Mouse (Mus musculus) hindbrain, postnatal 0 days (tissue): ENCODE results near the gene Cacng8. TPM values are rescaled to one million over a fixed set of nuclear protein-coding genes. Genes with fewer than 3 reads are reported as not detected.

Experiments used
- ATAC-seq: fragments of 200-750 bp; cut with Nextera tagmentation; 2 replicates; pipeline ENCODE4 v1.8.0; 2017; ENCODE audit warnings: mild to moderate bottlenecking, moderate TSS enrichment, moderate library complexity
- DNase-seq: peaks from one replicate; pipeline ENCODE4 v3.0.0-alpha.2; 2015; ENCODE audit warnings: low spot score
- H3K27ac ChIP-seq: fragments of 300-500 bp; sonication (generic); 2 replicates; pipeline ENCODE4 v1.5.1; 2014; ENCODE audit warnings: mild to moderate bottlenecking
- H3K27me3 ChIP-seq: fragments of 300-500 bp; sonication (generic); 2 replicates; pipeline ENCODE4 v1.6.1; 2014; ENCODE audit warnings: low read length, mixed read lengths; ENCODE audit not compliant: insufficient read depth
- H3K36me3 ChIP-seq: fragments of 300-500 bp; sonication (generic); 2 replicates; pipeline ENCODE4 v1.6.1; 2014; ENCODE audit warnings: low read length, mixed read lengths; ENCODE audit not compliant: insufficient read depth
- H3K4me1 ChIP-seq: fragments of 300-500 bp; sonication (generic); 2 replicates; pipeline ENCODE4 v1.6.1; 2014; ENCODE audit warnings: antibody characterized with exemption, low read length, mixed read lengths; ENCODE audit not compliant: insufficient read depth
- H3K4me2 ChIP-seq: fragments of 300-500 bp; sonication (generic); 2 replicates; pipeline ENCODE4 v1.6.1; 2014; ENCODE audit warnings: low read depth, mild to moderate bottlenecking, low read length, moderate library complexity, mixed read lengths
- H3K4me3 ChIP-seq: fragments of 300-500 bp; sonication (generic); 2 replicates; pipeline ENCODE4 v1.5.1; 2014; ENCODE audit warnings: low read length
- H3K9ac ChIP-seq: fragments of 300-500 bp; sonication (generic); replicated peaks from 2 replicates; pipeline ENCODE4 v1.6.1; 2014; ENCODE audit warnings: mild to moderate bottlenecking, low read length, moderate library complexity, mixed read lengths
- H3K9me3 ChIP-seq: fragments of 300-500 bp; sonication (generic); 2 replicates; pipeline ENCODE4 v1.6.1; 2016; ENCODE audit warnings: low read length, mixed read lengths
- CTCF ChIP-seq: IDR thresholded peaks from 2 replicates; pipeline ENCODE4 v1.5.1; 2016; ENCODE audit warnings: antibody characterized with exemption, control low read depth, low read depth
- WGBS: fragments of 180-500 bp; shearing (Covaris S2); extraction: QIAGEN DNeasy Blood & Tissue Kit; methylation state at CpG from one replicate; pipeline ENCODE4 v1.1.7; 2014; 5-methylcytosine and 5-hydroxymethylcytosine counted together
- polyA plus RNA-seq: library from polyadenylated mRNA; unstranded; fragments of >200 nt; fragmentation: Nextera tagmentation; extraction: Ambion mirVana; gene quantifications from 2 replicates; pipeline ENCODE4 v1.2.1, GENCODE M21; 2015
- total RNA-seq: library from RNA; depleted of rRNA; stranded (reverse); fragments of >200 nt; gene quantifications from 2 replicates; pipeline ENCODE4 v1.2.3, GENCODE M21; 2014

The Cacng8 gene
- total and polyA plus RNA-seq, 2 experiments from 2014 or later = 16.1 to 49.0 TPM

DNA sequence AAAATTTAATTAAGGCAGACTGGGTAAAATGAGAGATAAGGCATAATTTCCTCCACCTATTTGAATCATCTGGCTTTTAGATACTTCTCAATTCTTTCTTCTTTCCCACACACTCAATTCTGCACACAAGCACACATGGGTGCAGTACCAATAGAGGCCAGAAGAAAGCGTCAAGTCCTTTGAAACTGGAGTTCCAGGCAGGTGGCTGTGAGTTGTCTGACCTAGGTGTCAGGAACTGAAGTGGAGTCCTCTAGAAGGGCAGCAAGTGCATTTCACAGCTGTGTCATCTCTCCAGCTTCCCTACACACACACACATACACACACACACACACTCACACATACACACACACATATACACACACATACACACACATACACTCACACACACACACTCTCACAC lies 38.9 kb upstream of the Cacng8 start:
- Histone ChIP-seq H3K4me1 (no peaks in the 10 kb centered on the region), H3K36me3 (peaks cover 19% of the 10 kb centered on the region; the same call in 1 of the 2 replicates), H3K27me3 (no peaks in the 10 kb centered on the region), H3K9ac (no peak overlapping the region), H3K4me3 (no peak overlapping the region), H3K27ac (no peak overlapping the region), H3K4me2 (no peak overlapping the region), H3K9me3 (no peaks in the 10 kb centered on the region)
- WGBS = 75% methylated on average over 1 of the region's 1 CpGs
- DNase-seq (no peak), ATAC-seq (no peak)
- TF ChIP-seq CTCF = peak; percentile 33

DNA sequence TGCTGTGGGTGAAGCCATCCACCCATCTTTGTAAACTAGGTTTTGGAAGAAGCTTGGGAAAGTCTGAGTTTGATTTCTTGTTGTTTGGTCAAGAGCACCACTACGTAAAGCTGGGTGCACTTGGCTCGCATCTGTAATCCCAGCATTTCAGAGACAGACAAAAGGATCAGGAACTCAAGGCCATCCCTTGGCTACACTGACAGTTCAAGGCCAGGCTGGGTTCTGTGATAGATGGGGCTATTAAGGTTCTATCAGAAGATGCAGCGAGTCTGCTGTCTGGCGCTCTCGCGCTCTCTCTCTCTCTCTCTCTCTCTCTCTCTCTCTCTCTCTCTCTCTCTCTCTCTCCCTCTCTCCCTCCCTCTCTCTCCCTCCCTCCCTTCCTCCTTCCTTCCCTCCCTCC lies 35.6 kb upstream of the Cacng8 start:
- WGBS = 81% methylated on average over 6 of the region's 6 CpGs
- DNase-seq (no peak), ATAC-seq (no peak)
- no peak overlapping the region for H3K9ac ChIP-seq
- H3K27me3 ChIP-seq = no peaks in the 10 kb centered on the region
- H3K4me1 ChIP-seq = no peaks in the 10 kb centered on the region
- peaks cover 14% of the 10 kb centered on the region; the same call in 1 of the 2 replicates for H3K36me3 ChIP-seq
- no peak overlapping the region for H3K27ac ChIP-seq
- H3K9me3 ChIP-seq = no peaks in the 10 kb centered on the region
- H3K4me3 ChIP-seq = no peak overlapping the region
- H3K4me2 ChIP-seq = no peak overlapping the region
- no peak for TF ChIP-seq CTCF

DNA sequence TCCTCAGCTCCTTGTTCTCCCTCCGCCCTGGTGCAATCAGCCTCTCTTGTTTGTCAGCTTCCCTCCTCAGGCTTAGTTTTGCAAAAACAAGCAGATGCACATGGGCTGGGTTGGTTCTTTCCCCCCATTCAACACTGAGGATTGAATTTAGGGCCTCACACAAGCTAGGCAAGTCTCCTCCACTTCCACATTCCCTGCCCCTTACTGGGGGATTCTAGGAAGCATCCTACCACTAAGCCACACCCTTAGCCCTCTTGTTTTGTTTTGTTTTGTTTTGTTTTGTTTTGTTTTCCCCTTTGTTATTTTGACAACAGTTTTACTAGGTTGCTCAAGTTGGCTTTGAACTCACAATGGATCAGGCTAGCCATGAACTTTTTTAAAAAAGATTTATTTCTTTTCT lies 29.8 kb upstream of the Cacng8 start:
- Histone ChIP-seq H3K9ac (no peak overlapping the region), H3K4me1 (no peaks in the 10 kb centered on the region), H3K36me3 (peaks cover 9% of the 10 kb centered on the region), H3K27ac (no peak overlapping the region), H3K27me3 (no peaks in the 10 kb centered on the region), H3K9me3 (no peaks in the 10 kb centered on the region), H3K4me3 (no peak overlapping the region), H3K4me2 (no peak overlapping the region)
- DNase-seq = no peak
- ATAC-seq = no peak
- 96% methylated on average over 1 of the region's 1 CpGs for WGBS
- no peak for TF ChIP-seq CTCF

DNA sequence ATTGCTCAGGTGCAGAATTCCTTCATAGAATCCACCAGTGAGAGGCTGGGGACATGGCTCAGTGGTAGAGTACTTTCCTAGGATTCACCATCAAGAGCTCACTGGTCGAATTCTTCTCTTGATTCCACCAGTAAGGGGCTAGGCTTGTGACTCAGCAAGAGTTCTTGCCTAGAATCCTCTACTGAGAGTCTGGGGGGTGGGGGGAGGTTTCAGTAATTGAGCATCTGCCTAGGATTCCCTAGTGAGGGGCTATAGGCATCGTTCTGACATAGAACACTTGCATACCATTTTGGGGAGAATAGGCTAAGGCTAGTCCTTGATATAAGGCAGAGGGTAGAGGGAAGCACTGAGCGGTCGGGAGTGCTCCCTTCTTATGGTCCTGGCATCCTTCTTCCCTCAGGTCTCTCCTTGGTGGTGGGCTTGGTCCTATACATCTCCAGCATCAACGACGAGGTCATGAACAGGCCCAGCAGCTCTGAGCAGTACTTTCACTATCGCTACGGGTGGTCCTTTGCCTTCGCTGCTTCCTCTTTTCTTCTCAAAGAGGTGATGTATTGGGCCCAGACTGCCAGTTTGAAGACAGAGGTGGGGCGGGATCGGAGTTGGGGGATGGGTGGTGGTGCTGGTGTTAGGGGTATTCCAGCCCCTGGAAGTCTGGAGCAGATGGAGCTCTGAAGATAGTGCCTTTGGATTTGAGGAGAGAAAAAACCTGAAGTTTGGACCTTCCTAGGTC lies 24.8 kb upstream of the Cacng8 start:
- H3K27ac ChIP-seq = no peak overlapping the region
- no peak for DNase-seq
- WGBS = 50% methylated on average over 11 of the region's 11 CpGs
- TF ChIP-seq CTCF = no peak
- H3K27me3 ChIP-seq = no peaks in the 10 kb centered on the region
- no peaks in the 10 kb centered on the region for H3K9me3 ChIP-seq
- H3K4me1 ChIP-seq = 0 out of 2 replicates have a peak, but pooled peaks cover 3% of the 10 kb centered on the region
- no peak overlapping the region for H3K4me3 ChIP-seq
- no peak overlapping the region for H3K4me2 ChIP-seq
- no peak overlapping the region for H3K9ac ChIP-seq
- ATAC-seq = no peak
- peaks cover 6% of the 10 kb centered on the region; the same call in 1 of the 2 replicates for H3K36me3 ChIP-seq

DNA sequence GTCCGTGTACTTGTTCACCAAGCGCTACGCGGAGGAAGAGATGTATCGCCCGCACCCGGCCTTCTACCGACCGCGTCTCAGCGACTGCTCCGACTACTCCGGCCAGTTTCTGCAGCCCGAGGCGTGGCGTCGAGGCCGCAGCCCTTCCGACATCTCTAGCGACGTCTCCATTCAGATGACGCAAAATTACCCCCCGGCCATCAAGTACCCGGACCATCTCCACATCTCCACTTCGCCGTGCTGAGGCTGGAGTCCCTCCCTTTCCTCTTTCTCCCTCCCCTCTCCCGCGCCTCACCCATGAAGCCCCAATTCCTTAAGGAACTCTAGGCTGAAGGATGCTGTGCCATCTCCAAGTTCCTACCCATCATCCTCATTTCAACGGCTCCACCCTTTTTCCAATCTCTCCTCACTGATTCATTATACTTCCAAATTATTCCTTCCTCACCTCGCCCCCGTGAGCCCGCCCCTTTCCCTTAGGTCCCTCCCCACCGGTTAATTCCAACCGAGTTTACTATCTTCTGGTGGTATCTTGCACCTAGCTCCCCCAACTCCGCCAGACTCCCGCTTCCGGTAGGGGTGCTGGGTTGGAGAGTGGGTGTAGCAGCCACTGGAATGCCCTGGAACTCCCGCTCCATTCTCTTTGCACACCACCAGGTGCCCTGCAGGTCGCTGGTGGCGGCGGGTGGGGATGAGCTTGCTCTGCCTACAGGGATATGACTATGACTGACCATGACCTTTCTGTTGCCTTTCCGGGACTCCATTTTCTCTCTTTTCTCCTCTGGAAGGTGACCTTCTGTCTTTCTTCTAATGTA lies 23.6 kb upstream of the Cacng8 start:
- 0 out of 2 replicates have a peak, but pooled peaks cover 3% of the 10 kb centered on the region for H3K4me1 ChIP-seq
- no peak for DNase-seq
- no peaks in the 10 kb centered on the region for H3K9me3 ChIP-seq
- no peak for TF ChIP-seq CTCF
- H3K4me2 ChIP-seq = no peak overlapping the region
- no peaks in the 10 kb centered on the region for H3K27me3 ChIP-seq
- H3K27ac ChIP-seq = no peak overlapping the region
- peaks cover 6% of the 10 kb centered on the region; the same call in 1 of the 2 replicates for H3K36me3 ChIP-seq
- 0 out of 2 replicates have a peak, but pooled peaks have one; percentile 21 for ATAC-seq
- 31% methylated on average over 42 of the region's 42 CpGs for WGBS
- H3K9ac ChIP-seq = no peak overlapping the region
- no peak overlapping the region for H3K4me3 ChIP-seq

DNA sequence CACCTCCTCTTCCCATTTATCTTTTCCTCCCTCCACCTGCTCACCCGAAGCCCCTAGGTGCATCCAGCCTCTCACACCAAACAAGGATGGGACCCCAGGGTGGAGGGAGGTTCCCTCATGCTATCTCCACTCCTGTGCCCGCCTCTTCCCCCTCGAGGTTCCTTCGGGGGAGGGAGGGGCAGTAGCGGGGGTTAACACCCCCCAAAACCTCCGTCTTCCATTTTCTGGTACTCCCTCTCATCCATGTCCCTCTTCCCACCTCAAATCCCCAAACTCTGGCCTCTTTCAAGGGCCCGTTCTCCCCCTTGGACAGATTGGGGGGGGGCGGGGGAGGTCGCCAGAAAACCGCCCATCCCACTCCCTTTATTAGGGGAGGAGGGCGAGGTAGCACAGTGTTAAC lies 22.9 kb upstream of the Cacng8 start:
- TF ChIP-seq CTCF = no peak
- H3K9ac ChIP-seq = no peak overlapping the region
- H3K9me3 ChIP-seq = no peaks in the 10 kb centered on the region
- H3K27me3 ChIP-seq = no peaks in the 10 kb centered on the region
- 0 out of 2 replicates have a peak, but pooled peaks cover 3% of the 10 kb centered on the region for H3K4me1 ChIP-seq
- peak; percentile 55 for ATAC-seq
- no peak overlapping the region for H3K4me3 ChIP-seq
- H3K27ac ChIP-seq = no peak overlapping the region
- WGBS = 20% methylated on average over 11 of the region's 11 CpGs
- peaks cover 6% of the 10 kb centered on the region; the same call in 1 of the 2 replicates for H3K36me3 ChIP-seq
- no peak for DNase-seq
- H3K4me2 ChIP-seq = peak overlapping the region; percentile 38
